Mouse (Mus musculus) spleen, embryonic (tissue): ENCODE measurements around the gene Tstd2.

ENCODE experiments used
- CTCF ChIA-PET: fragments of 350-600 bp; sonication (Branson Sonifier 250); formaldehyde crosslinking; loops from one replicate; lab custom pipeline; 2022; lab: Charles Lee

Tstd2 gene

GRCm38 (mm10) chr4:46120767-46121166, 17.7 kb downstream of the Tstd2 start:
- CTCF ChIA-PET = interaction anchor here (0.6 kb wide), 1 partner anchor 184 kb away, joined by 3 read pairs; no protein-coding TSS in a partner anchor

GRCm38 (mm10) chr4:46119514-46120094, 18.9 kb downstream of the Tstd2 start:
- CTCF ChIA-PET = no interaction called here

- CTCF ChIA-PET = no interaction called here
These were observed 21.0 kb downstream of the Tstd2 start for GRCm38 (mm10) chr4:46117536-46117935.

GRCm38 (mm10) chr4:46116544-46117175, 21.8 kb downstream of the Tstd2 start:
- CTCF ChIA-PET = interaction anchor here (0.5 kb wide), 1 partner anchor 14 kb away, joined by 3 read pairs; no protein-coding TSS in a partner anchor

GRCm38 (mm10) chr4:46115308-46115707, 23.2 kb downstream of the Tstd2 start:
- CTCF ChIA-PET = no interaction called here

- CTCF ChIA-PET = no interaction called here
These were observed 27.1 kb downstream of the Tstd2 start for GRCm38 (mm10) chr4:46111361-46111760.

GRCm38 (mm10) chr4:46110084-46110483, 28.4 kb downstream of the Tstd2 start:
- CTCF ChIA-PET = no interaction called here

- CTCF ChIA-PET = interaction anchor here (0.7 kb wide), 1 partner anchor 14 kb away, joined by 3 read pairs; no protein-coding TSS in a partner anchor
These were observed 36.3 kb downstream of the Tstd2 start for GRCm38 (mm10) chr4:46102078-46102769.

GRCm38 (mm10) chr4:46101211-46101711, 37.2 kb downstream of the Tstd2 start:
- CTCF ChIA-PET = no interaction called here

GRCm38 (mm10) chr4:46100539-46100938, 38.0 kb downstream of the Tstd2 start:
- CTCF ChIA-PET = no interaction called here

GRCm38 (mm10) chr4:46099132-46099531, 39.4 kb downstream of the Tstd2 start:
- CTCF ChIA-PET = no interaction called here

- CTCF ChIA-PET = no interaction called here
These were observed 40.9 kb downstream of the Tstd2 start for GRCm38 (mm10) chr4:46097591-46097990.

GRCm38 (mm10) chr4:46096546-46096945, 41.9 kb downstream of the Tstd2 start:
- CTCF ChIA-PET = no interaction called here

GRCm38 (mm10) chr4:46095826-46096159, 42.7 kb downstream of the Tstd2 start:
- CTCF ChIA-PET = no interaction called here

GRCm38 (mm10) chr4:46094916-46095825, 43.3 kb downstream of the Tstd2 start:
- CTCF ChIA-PET = no interaction called here

- CTCF ChIA-PET = no interaction called here
These were observed 45.9 kb downstream of the Tstd2 start for GRCm38 (mm10) chr4:46092429-46093076.

GRCm38 (mm10) chr4:46089524-46090125, 48.9 kb downstream of the Tstd2 start:
- CTCF ChIA-PET = interaction anchor here (0.6 kb wide), 1 partner anchor 141 kb away, joined by 3 read pairs; no protein-coding TSS in a partner anchor

- CTCF ChIA-PET = no interaction called here
These were observed 50.6 kb downstream of the Tstd2 start for GRCm38 (mm10) chr4:46087852-46088251.

GRCm38 (mm10) chr4:46087427-46087771, 51.1 kb downstream of the Tstd2 start:
- CTCF ChIA-PET = no interaction called here

GRCm38 (mm10) chr4:46086718-46087426, 51.6 kb downstream of the Tstd2 start:
- CTCF ChIA-PET = no interaction called here
